Mouse (Mus musculus): ENCODE data around the gene Txndc8. TPM values are rescaled to one million over a fixed set of nuclear protein-coding genes. Genes with fewer than 3 reads are reported as not detected.

Txndc8 gene
- total RNA-seq, 4 experiments from 2014 or later = not detected

- no peak for DNase-seq (ENCODE audit: low spot score in 2 of 2)
Measured at GRCm38 (mm10) chr4:57957200-57958085, 51.5 kb downstream of the Txndc8 start.

DNA sequence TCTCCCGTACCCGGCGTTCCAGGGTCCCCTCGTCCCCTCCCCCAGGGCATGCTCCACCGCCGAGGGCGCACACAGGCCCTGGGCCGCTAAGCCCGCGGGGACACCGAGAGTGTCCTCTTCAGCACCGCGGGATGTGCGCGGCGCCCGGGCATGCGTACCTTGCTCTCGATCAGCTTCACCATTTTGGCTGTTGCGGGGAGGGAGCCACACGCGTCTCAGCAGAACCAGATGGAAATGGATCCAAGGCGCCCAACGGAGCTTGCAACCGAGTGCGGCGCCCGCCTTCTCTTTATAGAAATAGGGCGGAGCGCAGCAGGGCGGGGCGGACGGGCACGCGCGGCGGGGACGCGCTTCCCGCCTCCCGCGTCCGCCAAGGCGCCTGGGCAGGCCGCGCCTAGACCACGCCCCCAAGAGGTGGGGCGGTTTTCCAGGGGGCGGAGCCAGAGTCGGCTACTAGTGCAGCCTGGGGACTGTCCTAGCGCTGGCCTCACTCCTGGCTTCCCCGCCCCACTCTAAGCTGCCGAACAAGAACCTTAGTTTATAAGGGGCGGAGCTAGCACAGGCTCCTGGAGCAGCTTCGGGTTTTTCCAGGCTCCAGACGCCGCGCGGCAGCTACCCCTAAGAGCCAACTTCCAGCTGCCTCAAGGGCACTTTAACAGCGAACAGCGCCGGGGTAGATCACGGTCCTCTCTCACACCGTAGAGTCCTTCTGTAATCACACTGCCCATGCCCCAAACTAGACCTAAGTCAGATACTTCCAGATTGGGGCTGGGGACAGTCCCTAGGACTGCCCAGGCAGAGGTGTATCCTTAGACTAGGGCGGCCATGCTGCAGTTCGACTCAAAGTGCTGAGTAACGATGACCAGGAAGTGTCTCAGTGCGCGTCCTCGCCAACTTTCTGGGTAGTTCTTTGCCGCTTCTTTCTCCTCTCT, 52.6 kb downstream of the Txndc8 start, which contains the start of gene Txn1:
Gene Txn1, minus strand, starts transcription at position 383 of the 932 bp plus-strand sequence.
- peak; percentile 88 to 96 for DNase-seq (ENCODE audit: low spot score in 2 of 2)

GRCm38 (mm10) chr4:57955544-57955958, 53.4 kb downstream of the Txndc8 start:
- peak; percentile 42 to 47 for DNase-seq (ENCODE audit: low spot score in 2 of 2)

DNA sequence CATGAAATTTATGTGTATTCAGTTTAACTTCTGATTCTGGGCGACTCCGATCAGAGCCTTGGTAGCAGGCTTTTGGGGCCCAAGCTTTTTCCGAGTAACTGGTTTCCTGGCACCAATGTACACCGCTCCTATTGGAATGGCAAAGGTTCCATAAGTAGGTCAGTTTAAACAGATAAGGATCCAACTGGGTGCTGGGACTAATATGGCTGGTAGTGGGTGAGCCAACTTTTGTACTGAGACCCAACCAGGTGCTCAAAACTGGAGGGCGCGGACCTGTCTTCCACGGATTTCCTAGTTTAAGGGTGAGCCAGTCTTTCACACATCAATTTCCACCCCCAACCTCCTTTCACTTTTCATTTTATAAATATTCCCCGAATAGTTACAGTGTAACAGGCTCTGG, 53.9 kb downstream of the Txndc8 start:
- peak in 1 of 2 experiments; percentile 7 for DNase-seq (ENCODE audit: low spot score in 2 of 2)

DNA sequence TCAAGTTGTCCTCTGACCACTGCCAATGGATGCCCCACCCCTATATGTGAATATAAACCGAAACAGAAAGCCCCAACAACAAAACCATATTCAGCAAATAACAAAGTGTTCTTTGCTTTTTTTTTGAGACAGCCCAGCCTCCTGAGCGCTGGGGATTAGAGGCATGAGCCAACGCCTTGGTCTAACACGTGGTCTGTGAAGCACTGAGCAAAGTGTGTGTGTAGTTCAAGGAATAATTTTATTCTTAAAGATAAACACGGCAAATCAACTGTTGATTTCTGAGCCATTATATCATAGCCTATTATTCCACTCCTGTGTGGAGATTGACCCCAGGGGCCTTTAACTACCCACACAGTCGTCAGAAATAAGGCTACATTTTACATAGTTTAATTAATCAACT, 54.3 kb downstream of the Txndc8 start:
- DNase-seq (ENCODE audit: low spot score in 2 of 2) = no peak

- no peak for DNase-seq (ENCODE audit: low spot score in 2 of 2)
Measured at GRCm38 (mm10) chr4:57953796-57954195, 55.1 kb downstream of the Txndc8 start.

- no peak for DNase-seq (ENCODE audit: low spot score in 2 of 2)
Measured at GRCm38 (mm10) chr4:57952891-57953290, 56.0 kb downstream of the Txndc8 start.

- no peak for DNase-seq (ENCODE audit: low spot score in 2 of 2)
Measured at GRCm38 (mm10) chr4:57952416-57952815, 56.5 kb downstream of the Txndc8 start.

GRCm38 (mm10) chr4:57949866-57950265, 59.1 kb downstream of the Txndc8 start:
- no peak for DNase-seq (ENCODE audit: low spot score in 2 of 2)

- DNase-seq (ENCODE audit: low spot score in 2 of 2) = no peak
Measured at GRCm38 (mm10) chr4:57947476-57947875, 61.4 kb downstream of the Txndc8 start.

- no peak for DNase-seq (ENCODE audit: low spot score in 2 of 2)
Measured at GRCm38 (mm10) chr4:57947036-57947435, 61.9 kb downstream of the Txndc8 start.

GRCm38 (mm10) chr4:57942892-57943291, 66.0 kb downstream of the Txndc8 start:
- DNase-seq (ENCODE audit: low spot score in 2 of 2) = no peak

- DNase-seq (ENCODE audit: low spot score in 2 of 2) = no peak
Measured at GRCm38 (mm10) chr4:57940631-57941030, 68.3 kb downstream of the Txndc8 start.

DNA sequence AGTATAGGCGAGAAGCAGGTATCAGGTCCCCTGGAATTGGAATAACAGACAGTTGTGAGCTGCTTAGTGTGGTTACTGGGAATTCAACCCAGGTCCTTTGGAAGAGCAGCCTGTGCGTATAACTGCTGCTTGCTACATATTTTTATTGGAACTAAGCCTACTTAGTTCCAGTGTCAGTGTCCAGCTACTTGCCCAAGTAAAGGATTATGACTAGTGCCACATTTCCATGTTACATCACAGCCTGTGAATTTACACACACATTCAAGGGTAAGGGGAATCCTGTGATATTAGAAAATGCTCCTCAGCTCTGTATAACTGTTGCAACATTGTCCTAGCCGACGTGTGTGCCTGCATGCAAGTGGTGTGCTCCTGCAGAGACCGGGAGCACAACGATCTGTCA, 71.6 kb downstream of the Txndc8 start:
- DNase-seq (ENCODE audit: low spot score in 2 of 2) = no peak

DNA sequence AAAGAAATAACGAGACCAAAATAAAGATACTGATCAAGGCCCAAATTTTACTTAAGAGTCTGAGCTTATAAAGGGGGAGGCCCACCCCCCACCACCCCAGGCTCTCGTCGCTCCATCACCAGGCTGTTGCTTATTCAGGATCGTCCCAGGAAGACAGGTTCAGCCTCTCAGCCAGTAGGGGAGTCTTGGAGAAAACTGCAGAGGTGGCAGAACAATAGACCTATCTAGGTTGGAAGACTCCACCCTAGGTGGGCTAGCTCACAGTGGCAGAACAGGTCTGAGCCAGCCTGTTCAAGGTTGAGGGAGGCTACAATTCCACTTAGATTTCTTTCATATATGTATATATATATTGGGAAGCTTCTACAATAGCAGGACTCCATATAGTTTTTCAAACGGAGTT, 74.7 kb downstream of the Txndc8 start:
- DNase-seq (ENCODE audit: low spot score in 2 of 2) = no peak

Other genes with a start within 250 kb of the Txndc8 start
- gene D630039A03Rik, start 92.8 kb downstream of the Txndc8 start, total RNA-seq (2022) = under 1 TPM; 0.13 to 0.30 (median 0.18) TPM
- 100 to 1,000 TPM in 2 of 4 experiments, 10 to 100 TPM in 2; 93.4 to 104 (median 98.3) TPM for gene Txn1, start 52.7 kb downstream of the Txndc8 start, total RNA-seq (2022)
- gene Svep1, start 197.7 kb upstream of the Txndc8 start, total RNA-seq (2022) = 1 to 10 TPM in 1 of 4 experiments, under 1 TPM in 3; 0.82 to 1.6 (median 1.00) TPM

Measured in left cerebral cortex, adult 8-10 months (tissue).